Mouse (Mus musculus): ENCODE data around the gene Cnnm1.
"Not testable (repeated sequence)": the region's sequence is repeated elsewhere in the genome, so short reads cannot be mapped to it uniquely, and the experiment has no call there.

The Cnnm1 gene

GRCm38 (mm10) chr19:43465601-43466255 is 25.5 kb downstream of the Cnnm1 start:
- DNase-seq (ENCODE audit: low read depth, low spot score), result no peak

DNA sequence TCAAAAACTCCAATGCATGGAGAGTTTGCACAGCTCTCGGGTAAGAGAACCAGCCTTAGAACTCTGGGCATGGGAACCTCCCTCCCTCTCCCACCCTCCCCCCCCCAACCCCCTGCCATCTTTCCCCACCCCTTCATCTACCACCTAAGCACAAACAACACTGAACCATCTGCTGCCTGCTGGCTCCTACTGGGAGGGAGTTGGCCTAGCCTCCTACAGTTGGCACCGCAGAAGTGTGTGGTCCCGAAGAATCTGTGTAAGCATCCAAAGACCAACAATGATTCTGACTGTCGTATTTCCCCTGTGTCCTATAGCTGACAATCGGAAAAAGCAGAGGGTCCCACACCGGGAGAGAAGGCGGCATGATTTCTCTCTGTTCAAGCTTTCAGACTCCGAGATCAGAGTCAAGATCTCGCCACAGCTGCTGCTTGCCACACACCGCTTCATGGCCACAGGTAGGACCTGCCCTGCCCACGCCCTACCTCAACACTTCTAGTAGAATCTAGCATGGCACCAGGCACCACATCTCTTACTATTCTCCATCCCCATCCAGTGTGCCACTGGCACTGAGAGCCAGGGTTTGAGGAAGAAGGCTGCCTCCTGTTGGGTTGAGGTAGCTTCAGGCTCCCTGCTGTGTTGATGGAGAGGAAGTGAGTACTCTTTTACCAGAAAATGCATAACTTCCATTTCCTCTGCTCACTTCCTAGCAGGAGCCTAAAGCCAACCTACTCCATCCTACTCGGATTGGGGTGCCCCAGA is 27.9 kb downstream of the Cnnm1 start:
- no peak for DNase-seq (ENCODE audit: low read depth, low spot score)

DNA sequence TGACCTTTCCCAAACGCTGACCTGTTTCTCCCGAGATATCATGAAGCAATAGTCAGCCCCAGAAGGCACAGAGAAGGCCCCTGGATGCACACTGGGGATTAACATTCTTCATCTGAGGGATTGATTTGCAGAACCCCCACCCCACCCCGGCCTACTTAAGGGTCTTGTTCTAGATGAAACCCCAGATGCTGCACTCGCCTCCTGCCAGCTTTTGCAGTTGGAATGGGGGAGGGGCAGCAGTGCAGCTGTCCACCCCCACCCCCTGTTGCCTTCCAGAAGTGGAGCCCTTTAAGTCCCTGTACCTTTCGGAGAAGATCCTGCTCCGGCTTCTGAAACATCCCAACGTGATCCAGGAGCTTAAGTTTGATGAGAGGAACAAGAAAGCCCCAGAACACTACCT is 29.1 kb downstream of the Cnnm1 start:
- no peak for DNase-seq (ENCODE audit: low read depth, low spot score)

- no peak for DNase-seq (ENCODE audit: low read depth, low spot score)
Measured at GRCm38 (mm10) chr19:43472331-43472730, 32.1 kb downstream of the Cnnm1 start.

DNA sequence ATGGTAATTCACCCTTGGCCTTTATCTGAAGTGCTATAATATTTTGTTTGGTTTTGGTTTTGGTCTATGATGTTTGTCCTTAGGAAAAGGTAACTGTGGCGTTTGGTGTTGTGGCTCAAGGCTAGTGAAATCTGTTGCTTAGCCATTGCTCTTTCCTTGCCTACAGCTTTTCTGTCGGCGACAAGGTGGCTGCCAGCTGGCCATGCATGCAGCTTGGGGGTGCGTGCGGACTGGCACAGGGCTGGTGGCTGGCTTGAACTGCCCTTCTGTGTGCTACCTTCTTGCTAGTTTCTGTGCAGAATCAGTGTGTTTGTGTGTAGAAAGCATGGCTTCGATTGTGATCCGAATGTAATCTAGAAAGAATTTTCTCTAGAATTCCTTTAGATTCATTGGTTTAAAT is 32.5 kb downstream of the Cnnm1 start:
- DNase-seq (ENCODE audit: low read depth, low spot score), result no peak

DNA sequence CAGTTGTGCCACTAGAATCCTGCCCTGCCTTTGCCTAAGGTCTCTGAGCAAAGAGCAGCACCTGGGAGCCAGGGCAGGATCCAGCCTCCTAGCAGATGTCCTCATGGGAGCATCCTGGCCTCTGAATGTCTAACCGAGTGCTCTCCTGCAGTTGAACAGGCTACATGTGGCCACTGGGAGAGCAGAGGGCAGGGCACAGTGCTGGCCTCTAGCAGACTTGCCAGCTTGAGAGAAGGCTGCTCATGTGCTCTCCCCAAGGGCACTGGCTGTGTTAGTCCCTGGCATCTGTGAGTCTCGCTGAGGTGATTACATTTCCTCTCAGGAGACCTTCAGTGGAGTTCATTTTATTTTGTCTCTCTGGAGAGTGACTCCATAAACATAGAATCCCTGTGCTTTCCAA is 35.4 kb downstream of the Cnnm1 start:
- no peak for DNase-seq (ENCODE audit: low read depth, low spot score)

DNA sequence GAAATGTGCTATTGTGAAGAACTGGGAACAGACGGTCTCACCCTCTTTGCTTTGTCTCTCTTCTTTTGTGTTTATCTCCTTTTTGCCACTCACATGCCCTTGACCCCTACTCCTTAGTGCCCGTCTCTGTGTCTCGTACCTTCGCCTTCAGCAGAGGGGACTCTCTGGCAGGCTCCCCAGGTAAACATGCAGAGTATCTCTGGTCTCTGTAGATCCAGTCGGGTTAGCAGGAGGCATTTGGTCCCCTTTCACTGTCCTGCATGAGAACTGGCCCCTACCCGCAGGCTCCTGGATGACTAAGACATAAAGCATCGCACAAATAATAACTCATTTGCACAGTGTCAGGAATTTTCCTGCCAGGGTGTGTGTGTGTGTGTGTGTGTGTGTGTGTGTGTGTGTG is 35.8 kb downstream of the Cnnm1 start:
- DNase-seq (ENCODE audit: low read depth, low spot score), result no peak

GRCm38 (mm10) chr19:43477436-43477835 is 37.2 kb downstream of the Cnnm1 start:
- no peak for DNase-seq (ENCODE audit: low read depth, low spot score)

GRCm38 (mm10) chr19:43478891-43479290 is 38.7 kb downstream of the Cnnm1 start:
- DNase-seq (ENCODE audit: low read depth, low spot score), result no peak

DNA sequence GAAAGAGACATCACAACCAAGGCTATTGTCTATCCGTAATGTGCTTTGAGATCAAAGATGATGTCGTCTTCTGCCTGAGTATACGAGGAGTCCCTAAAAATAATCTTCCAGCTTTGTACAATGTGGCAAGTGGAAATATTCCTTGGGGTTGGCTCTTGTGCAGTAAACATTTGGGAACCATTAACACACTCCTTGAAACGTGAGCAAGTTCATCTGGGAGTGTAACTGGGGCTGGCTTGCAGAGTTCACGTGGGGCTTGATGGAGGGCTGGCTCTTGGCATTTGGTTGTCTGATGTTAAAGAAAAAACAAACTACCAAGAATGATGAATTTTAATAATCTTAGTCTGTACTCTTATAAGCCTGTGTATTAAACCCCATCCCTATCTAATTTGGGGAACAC is 39.2 kb downstream of the Cnnm1 start:
- no peak for DNase-seq (ENCODE audit: low read depth, low spot score)

GRCm38 (mm10) chr19:43480512-43480911 is 40.3 kb downstream of the Cnnm1 start:
- DNase-seq (ENCODE audit: low read depth, low spot score), result no peak

DNA sequence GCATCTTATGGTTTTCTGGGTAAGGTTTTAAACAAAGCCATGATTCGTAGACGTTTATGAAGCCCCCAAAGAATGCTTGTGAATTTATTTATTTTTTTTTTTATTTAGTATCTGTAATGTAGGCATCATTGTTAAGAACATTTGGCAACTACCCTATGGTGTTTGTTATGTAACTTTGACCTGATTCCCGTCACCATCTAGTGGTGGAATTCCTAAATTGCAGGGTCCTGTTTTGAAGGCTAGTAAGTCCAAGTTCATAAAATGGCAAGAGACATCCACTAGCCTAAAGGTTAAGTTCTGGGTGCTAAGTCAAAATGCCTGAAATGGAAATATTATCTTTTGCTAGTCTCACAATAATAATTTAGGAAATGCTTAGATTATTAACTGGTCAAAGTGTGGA is 47.2 kb downstream of the Cnnm1 start:
- DNase-seq (ENCODE audit: low read depth, low spot score), result no peak

GRCm38 (mm10) chr19:43493316-43493715 is 53.1 kb downstream of the Cnnm1 start:
- not testable (repeated sequence) for DNase-seq (ENCODE audit: low read depth, low spot score)

DNA sequence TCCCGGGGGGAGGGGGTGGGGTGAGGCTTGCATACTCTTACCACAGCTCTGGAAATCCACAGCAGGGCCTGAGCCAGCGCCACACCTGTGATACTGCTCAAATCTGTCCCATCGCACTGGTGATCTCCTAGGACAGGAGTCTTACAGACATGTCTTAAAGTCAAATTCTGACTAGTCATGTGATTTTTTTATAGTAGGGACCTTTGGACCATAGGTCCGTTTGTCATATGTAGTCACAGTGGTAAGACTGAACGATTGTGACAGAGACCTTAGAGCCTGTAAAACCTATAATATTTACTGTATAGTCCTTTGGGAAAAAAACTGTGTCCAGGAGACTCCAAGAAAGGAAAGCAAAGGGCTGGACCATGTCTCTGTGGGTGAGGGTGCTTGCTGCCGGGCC is 53.6 kb downstream of the Cnnm1 start:
- DNase-seq (ENCODE audit: low read depth, low spot score), result no peak

DNA sequence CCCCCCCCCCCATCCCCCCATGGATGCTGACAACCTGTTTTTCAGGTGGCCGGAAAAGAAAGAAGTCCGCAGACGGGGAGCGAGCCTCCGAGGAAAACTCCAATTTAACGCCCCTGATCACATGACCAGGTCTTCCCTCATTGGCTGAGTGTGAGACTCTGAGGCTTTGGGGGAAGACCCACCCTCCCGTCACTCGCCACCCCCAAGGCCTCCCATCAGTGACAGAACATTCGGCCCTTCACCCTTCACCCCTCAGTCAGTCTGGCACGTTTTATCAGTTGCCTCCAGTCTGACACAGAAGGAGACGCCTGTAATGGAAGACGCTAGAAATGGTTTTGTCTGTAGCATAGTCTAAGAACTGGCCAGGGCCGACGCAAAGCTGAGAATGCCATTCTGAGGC is 54.7 kb downstream of the Cnnm1 start:
- no peak for DNase-seq (ENCODE audit: low read depth, low spot score)

DNA sequence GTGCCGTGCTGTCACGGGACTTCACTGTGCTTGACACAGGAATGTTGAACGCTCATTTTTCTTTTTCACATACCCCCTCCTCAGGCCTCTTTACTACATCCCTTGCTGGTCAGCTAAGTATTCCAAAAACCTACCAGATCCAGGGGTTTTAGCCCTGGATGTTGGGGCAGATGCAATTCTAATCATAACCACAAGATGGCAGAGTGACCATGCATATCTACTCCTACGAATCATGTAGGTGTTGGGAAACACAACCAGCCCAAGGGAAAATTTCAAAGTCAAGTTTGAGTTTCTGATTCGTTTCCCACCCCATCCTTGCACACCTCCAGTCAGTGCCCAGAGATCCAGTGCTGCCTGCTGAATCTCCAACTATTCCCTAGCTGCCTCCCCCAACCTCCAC is 55.6 kb downstream of the Cnnm1 start:
- no peak for DNase-seq (ENCODE audit: low read depth, low spot score)

DNA sequence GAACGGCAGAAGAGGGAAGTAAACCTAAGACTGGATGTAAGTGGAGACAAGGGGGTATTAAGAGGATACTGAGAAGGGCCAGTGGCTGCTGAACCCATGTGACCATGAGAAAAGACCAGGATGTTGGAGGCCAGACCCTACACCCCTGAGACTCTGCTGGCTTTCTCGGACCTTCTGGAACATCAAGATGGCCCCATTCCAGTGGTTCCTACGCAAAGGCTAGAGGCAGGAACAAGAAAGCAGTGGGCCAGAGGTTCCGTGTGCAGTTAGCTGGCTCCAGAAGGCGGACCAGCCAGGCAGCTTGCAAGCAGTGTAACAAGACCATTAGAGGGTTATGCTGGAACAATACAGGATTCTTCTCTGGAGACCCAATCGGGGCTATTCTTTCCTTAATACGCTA is 57.2 kb downstream of the Cnnm1 start:
- DNase-seq (ENCODE audit: low read depth, low spot score), result no peak

- DNase-seq (ENCODE audit: low read depth, low spot score), result peak; percentile 40
Measured at GRCm38 (mm10) chr19:43498874-43499273, 58.6 kb downstream of the Cnnm1 start.

- DNase-seq (ENCODE audit: low read depth, low spot score), result no peak
Measured at GRCm38 (mm10) chr19:43502630-43503029, 62.4 kb downstream of the Cnnm1 start.

GRCm38 (mm10) chr19:43503593-43503992 is 63.4 kb downstream of the Cnnm1 start:
- DNase-seq (ENCODE audit: low read depth, low spot score), result not testable (repeated sequence)

GRCm38 (mm10) chr19:43505441-43505840 is 65.2 kb downstream of the Cnnm1 start:
- no peak for DNase-seq (ENCODE audit: low read depth, low spot score)

DNA sequence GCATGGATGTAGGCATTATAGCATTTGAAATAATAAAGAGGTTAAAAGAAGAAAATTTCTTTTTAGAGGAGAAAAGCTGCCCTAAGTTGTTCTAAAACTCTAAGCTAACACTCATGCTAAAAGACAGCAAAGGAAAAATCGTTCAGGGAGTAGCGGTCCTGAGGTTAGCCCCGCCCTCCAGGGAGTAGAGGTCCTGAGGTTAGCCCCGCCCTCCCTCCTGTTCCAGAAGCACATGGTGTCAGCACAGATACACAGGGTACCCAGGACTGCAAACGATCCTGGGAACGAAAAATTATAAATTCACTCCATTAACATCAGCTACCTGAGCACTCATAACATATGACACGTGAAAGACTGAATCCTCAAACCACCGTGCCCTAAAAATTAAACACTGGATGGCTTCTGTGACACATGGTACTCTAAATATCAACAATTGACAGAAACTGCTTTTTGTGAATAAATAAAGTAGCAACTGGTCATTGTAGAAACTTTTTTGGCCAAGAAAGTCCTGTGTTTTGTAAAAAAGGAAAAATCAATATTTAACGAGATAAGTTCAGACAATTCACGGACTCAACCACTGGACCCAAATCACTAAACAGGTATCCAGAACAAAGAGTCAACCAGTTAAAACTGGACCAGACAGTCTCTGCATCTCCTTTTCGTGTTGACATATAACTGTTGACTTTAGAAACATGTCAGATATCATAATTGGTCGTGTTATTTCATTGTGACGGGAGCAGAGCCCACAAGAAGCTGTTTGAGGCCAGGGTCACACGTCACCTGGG is 70.4 kb downstream of the Cnnm1 start:
- no peak for DNase-seq (ENCODE audit: low read depth, low spot score)

All from WW6 (cell line).